Mouse (Mus musculus): ENCODE data around the gene Pcyox1. TPM values are rescaled to one million over a fixed set of nuclear protein-coding genes. Genes with fewer than 3 reads are reported as not detected.

Gene Pcyox1
- polyA plus RNA-seq (2021; fragmentation: Nextera tagmentation), result 48.7 and 49.4 TPM in 2 replicates
- long read RNA-seq, experiment 1, full-length matches to known transcripts, result 64 of 104 reads
- long read RNA-seq, experiment 1, partial matches to known transcripts, result 5 of 104 reads
- long read RNA-seq, experiment 1, other reads (novel, unspliced or antisense), result 35 of 104 reads
- long read RNA-seq, experiment 2, full-length matches to known transcripts, result 365 of 456 reads
- long read RNA-seq, experiment 2, partial matches to known transcripts, result 16 of 456 reads
- long read RNA-seq, experiment 2, other reads (novel, unspliced or antisense), result 75 of 456 reads

DNA sequence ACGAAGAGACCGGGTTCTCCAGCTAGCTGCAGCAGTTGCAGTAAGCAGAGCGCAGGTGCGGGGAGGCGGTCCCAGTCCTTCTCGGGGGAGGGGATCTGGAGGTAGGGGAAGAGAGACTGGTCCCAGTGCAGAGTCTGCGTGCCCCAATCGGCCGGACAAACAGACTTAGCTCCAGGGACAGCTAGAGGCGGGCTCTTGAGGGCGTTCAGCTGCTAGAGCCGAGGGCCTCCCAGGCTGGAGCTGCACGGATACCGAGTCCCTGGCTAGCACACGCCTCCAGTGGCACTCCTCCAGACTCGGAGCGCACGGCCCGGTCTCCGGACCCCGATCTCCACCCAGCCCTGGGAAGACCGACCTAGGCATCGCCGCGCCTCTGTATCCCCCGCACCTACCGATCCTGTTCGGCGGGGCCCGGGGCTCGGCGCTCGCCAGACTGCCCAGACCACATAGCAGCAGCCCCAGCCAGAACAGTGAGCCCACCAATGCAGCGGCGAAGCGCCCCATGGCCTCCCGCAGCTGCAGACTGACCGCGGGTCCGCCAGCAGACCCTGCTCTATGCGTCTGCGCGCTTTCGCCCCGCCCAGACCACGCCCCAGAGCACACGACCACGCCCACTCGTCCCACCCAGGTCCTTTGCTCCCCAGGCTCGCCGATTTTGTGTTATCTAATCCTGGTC is at the start of gene Pcyox1:
Gene Pcyox1 (minus strand): TSS at position 574 of the 676 bp plus-strand sequence.

DNA sequence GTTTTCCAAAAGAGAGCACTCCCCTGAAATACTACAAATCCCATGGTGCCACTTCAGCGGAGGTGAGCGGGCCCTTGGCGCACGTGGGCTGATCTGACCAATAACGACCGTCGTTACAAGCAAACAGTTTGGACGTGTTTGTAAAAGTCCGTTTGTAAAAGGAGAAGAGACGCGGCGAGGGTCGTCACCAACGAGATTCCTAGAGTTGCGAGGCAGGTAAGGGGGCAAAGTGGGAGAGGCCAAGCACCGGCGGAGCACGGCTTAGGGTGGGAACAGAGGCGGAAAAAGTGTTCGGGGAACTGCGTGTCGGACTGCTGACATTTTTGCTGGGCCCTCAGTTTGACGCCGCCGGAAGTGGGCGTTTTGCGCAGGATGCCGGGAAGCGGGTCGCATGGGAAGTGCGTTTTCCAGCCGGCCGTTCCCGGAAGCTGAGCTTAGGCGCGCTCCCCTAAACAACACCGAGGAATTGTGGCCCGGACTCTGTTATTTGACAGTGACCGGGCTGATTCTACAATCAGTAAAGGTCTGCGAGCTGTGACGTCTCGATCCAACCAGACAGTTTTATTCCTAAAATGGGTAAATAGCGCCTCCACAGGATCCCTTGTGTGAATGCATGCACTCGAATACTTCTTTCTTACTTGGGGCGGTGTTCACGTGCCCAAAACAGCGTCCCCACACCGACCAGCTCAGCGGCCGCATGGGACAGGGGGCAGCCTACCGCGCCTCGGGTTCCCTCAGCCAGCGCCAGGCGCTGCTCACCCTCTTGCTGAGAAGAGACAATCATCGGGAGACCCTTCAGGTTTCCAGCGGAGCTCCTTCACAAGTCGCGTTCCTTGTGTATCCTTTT is 41.5 kb upstream of the Pcyox1 start, which contains the start of gene C87436:
Gene C87436 (plus strand): TSS at position 103 of the 847 bp plus-strand sequence.

DNA sequence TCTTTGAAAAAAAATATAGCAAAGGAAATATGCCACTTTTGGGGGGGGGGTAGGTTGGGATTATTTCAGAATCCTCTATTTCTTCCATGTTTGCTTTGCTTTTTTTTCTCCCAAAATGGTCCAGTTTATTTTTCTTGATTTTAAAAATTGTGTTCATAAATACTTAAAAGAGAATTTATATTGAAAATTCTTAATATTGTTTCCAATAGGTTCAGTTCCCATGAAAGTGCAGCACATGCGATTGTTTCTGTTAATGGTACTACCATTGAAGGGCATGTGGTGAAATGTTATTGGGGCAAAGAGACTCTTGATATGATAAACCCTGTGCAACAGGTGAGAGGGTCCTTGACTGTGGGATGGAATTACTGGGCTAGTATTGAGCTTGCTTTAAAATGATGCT is 29.4 kb upstream of the Pcyox1 start, which contains the start of gene Gm44790:
Gene Gm44790 (plus strand): TSS at position 301 of the 400 bp plus-strand sequence.

DNA sequence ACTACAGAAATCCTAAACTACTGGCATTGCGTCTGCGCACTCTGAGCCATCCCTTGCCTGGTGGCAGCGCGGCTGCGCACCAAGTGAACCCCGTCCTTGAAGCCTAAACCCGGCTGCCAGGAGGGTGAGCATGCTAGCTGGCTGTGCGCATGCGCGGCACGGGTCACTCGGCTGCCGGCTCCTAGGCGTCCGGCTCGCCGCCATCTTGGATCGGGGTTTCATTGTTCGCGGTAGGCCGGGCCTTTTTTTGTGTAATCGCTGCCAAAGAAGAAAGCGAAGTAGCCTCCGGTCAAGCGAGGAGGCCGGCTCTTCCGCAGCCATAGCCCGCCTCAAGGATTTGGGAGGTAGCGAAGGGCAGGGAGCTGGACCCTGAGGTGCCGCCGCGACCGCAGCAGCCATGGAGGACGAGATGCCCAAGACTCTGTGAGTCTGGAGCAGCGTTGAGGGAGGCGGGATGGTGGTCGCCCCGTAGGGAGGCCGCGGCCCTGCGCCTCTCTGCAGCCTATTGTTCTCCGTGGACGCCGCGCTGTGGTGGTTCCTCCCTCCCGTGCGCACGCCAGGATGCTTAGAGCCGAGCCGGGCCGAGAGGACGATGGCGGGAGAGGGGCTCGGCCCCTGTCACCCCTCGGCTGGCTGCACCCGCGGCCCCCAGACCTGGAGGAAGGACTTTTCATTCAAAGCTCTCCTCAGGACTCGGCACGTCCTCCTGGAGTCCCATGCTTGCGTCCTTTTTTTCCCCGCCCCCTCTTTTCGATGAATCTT is 7.3 kb upstream of the Pcyox1 start, which contains the start of gene Tia1:
Gene Tia1 (plus strand): TSS at position 120 of the 762 bp plus-strand sequence.

DNA sequence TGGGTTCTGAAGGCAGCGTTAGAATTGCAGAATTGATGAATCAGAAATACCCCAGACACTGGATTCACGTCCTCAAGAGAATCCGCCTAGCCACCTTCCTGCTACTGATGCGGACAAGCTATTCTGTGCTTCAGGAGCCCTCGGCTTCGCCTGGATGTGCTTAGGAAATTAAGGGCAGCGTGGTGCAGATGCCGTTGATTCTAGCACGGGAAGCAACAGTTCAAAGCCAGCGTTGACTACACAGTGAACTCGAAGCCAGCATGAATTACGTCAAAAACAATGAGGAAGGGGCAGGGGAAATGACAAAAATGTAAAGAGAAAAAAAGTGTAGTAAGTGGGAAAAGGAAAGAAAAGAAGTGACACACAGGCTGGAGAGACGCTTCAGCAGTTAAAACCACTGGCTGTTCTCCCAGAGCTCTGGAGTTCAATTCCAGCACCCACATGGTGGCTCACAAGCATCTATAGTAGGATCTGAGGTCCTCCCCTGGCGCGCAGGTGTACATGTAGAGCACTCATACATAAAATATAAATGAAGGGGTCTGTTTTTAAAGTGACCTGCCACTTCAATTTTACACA is 26.1 kb downstream of the Pcyox1 start, which contains the start of gene Snrpg:
Gene Snrpg (plus strand): TSS at position 541 of the 576 bp plus-strand sequence.

DNA sequence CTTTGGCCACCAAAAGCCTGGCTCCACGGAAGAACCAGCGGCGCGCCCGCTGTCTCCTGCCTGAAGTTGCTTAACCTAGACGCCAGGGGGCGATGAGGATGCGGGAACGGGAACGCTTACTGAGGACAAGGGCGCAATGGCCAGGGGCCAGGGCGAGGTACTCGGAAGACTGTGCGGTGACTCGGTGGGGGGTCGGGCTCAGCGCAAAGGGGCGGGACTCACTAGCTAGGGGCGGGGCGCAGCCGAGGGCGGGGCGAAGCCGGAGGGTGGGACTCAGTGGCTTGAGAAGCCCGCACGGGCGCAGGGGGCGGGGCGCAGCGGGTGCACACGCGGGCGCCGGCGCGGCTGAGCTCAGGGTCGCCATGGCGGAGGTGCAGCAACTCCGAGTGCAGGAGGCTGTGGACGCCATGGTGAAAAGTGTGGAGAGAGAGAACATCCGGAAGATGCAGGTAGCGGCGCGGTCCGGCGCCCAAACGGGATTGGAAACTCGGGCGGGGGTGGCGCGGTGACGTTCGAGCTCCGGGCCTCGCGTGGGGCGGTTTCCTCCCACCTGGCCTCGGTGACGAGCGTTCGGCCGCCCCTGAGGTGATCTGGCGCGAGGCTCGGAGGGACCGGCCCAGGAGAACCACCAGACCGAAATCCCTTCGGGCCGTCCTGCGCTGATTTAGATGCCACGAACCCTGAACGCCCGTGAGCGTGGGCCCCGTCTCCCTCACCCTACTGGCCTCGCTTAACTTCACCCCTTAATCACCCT is 31.4 kb downstream of the Pcyox1 start, which contains the start of gene Fam136a:
Gene Fam136a (plus strand): TSS at position 276 of the 754 bp plus-strand sequence.

Other genes starting within 250 kb of the Pcyox1 start
- gene Tgfa, start 201.9 kb downstream of the Pcyox1 start, polyA plus RNA-seq (2021; fragmentation: Nextera tagmentation), result 12.8 and 14.8 TPM in 2 replicates
- gene Fam136a, start 31.5 kb downstream of the Pcyox1 start, polyA plus RNA-seq (2021; fragmentation: Nextera tagmentation), result 46.4 and 47.0 TPM in 2 replicates
- gene Snrpg, start 25.9 kb downstream of the Pcyox1 start, polyA plus RNA-seq (2021; fragmentation: Nextera tagmentation), result 277 and 307 TPM in 2 replicates
- 23.3 and 25.5 TPM in 2 replicates for gene Tia1, start 7.1 kb upstream of the Pcyox1 start, polyA plus RNA-seq (2021; fragmentation: Nextera tagmentation)
- 3.2 and 4.6 TPM in 2 replicates for gene Gm44790, start 29.5 kb upstream of the Pcyox1 start, polyA plus RNA-seq (2021; fragmentation: Nextera tagmentation)
- gene C87436, start 41.2 kb upstream of the Pcyox1 start, polyA plus RNA-seq (2021; fragmentation: Nextera tagmentation), result 19.1 and 19.3 TPM in 2 replicates
- 98.4 and 118 TPM in 2 replicates for gene Pcbp1, start 129.2 kb upstream of the Pcyox1 start, polyA plus RNA-seq (2021; fragmentation: Nextera tagmentation)
- gene Asprv1, start 231.0 kb upstream of the Pcyox1 start, polyA plus RNA-seq (2021; fragmentation: Nextera tagmentation), result 0.23 and 0.44 TPM in 2 replicates

Data from layer of hippocampus, adult 6 months (tissue).